Mouse (Mus musculus) cerebellum, adult 2 months (tissue): Measurements from ENCODE around the gene Rnf146.

ENCODE experiments used
- CTCF ChIP-seq: fragments of 200-500 bp; IDR thresholded peaks from 2 replicates; pipeline ENCODE4 v1.5.1; 2011; ENCODE audit warnings: low read depth, mild to moderate bottlenecking, control low read depth, low read length, moderate library complexity, borderline replicate concordance; ENCODE audit not compliant: insufficient read depth
- POLR2A ChIP-seq: fragments of 200-500 bp; IDR thresholded peaks from 2 replicates; pipeline ENCODE4 v1.6.1; 2011; ENCODE audit warnings: low read length, control low read depth, borderline replicate concordance; ENCODE audit not compliant: insufficient read depth

DNA sequence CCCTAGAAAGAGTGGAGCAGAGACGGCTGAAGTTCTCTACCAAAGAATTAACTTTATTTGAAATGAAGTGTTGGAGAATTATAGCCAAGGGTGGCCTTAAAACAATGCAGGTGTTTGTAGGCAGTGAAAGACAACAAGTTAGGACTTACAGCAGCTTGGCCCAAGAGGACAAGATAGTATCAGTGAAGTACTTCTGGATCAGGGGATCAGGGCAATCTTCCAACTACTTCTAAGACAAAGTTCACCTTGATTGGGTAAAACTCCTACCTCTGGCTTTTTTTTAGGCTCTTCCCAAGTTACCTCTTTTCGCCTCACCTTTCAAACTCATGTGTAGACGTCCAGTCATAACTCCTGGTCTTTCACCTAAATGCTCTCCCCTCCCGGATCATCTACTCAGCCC, 60.0 kb downstream of the Rnf146 start:
- no peak for TF ChIP-seq POLR2A
- no peak for TF ChIP-seq CTCF
